Mouse (Mus musculus): Measurements from ENCODE around the gene Dad1.

The Dad1 gene

GRCm38 (mm10) chr14:54253741-54254291 is at the start of gene Dad1, which contains the start of gene Abhd4:
Gene Dad1, minus strand, starts transcription at chr14:54254104.
Gene Abhd4, plus strand, starts transcription at chr14:54254188.
- DNase-seq, result peak; percentile 97

- no peak for DNase-seq
Observed at GRCm38 (mm10) chr14:54300676-54301075, 46.8 kb upstream of the Dad1 start.

DNA sequence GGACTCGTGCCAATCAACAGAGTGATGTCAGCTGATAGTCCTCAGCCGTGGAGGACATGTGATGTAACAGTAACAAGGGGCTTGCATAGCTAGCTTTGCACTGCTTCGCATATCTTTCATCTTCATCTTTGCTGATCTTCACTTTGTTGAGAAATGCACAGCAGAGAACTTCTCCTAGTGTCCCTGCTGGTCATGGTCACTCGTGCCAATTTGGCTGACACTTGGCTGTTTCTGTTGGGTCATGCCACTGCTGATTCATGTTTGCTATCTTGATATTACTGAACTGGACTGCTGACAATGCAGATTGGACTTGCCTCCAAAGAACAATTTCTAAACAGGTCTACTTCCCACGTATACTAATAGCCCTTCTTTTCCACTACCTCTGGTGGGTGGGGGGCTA is 46.2 kb upstream of the Dad1 start:
- DNase-seq, result no peak

GRCm38 (mm10) chr14:54284839-54285238 is 30.9 kb upstream of the Dad1 start, which contains the start of gene Olfr49:
Gene Olfr49, minus strand, starts transcription at chr14:54284939.
- DNase-seq, result no peak

DNA sequence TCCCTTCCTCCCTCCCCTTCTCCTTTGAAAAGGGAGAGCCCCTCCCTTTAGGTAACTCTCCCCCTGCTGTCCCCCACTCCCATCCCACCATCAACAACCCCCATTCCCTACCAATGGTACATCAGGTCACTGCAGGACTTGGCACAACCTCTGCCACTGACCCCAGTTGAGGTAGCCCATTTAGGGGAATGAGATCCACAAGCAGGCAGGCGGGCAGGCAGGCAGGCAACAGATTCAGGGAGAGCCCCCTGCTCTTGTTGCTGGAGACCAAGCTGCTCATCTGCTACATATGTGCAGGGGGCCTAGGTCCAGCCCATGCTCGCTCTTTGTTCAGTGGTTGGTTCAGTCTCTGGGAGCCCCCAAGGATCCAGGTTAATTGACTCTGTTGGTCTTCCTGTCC is 22.5 kb upstream of the Dad1 start:
- no peak for DNase-seq

DNA sequence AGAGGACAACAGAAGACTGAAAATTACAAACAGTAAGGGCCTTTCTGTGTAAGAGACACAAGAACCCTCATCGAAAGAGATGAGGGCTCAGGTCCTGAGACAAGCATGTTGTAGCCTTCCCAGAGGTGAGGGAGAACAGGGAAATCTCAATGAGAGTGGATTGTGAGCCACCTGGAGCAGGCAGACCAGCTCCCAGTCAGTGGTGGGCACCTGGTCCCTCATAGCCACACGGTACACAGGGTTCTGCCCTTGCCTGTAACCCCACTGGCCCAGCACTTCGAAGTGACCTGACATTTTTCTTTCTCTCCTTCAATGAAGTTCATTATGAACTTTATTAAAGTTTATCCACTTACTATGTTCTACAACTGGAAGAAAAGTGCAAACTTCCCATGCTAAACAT is 18.8 kb upstream of the Dad1 start:
- DNase-seq, result no peak

DNA sequence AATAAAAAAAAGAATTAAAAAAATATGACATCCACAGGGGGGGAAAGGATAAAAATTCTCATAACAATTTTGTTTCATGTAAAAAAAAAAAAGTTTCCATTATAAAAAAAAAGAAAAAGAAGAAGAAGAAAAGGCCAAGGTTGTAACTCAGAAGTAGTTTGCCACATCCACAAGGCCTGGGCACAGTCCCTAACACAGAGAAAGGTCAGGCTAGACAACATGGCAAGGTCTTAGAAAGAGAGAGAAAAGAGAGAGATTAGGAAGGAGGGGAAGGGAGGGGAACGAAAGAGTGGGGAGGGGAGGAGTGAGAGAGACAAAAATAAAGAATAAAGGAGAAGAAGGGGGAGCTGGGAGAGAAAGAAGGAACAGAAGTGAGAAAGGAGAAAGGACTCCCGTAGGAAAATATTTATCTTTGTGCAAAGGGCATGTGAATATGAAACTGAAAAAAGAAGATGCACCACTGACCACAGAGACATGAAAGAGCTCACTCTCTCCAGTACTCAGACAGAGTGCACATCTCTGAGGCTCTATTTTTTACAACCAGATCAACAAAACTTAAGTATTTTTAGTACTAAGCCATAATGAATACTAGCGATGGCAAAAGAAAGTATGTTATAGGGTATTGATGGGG is 18.2 kb upstream of the Dad1 start:
- DNase-seq, result no peak

- DNase-seq, result no peak
Observed at GRCm38 (mm10) chr14:54270413-54270812, 16.5 kb upstream of the Dad1 start.

GRCm38 (mm10) chr14:54269566-54269965 is 15.7 kb upstream of the Dad1 start:
- no peak for DNase-seq

- no peak for DNase-seq
Observed at GRCm38 (mm10) chr14:54267966-54268365, 14.1 kb upstream of the Dad1 start.

DNA sequence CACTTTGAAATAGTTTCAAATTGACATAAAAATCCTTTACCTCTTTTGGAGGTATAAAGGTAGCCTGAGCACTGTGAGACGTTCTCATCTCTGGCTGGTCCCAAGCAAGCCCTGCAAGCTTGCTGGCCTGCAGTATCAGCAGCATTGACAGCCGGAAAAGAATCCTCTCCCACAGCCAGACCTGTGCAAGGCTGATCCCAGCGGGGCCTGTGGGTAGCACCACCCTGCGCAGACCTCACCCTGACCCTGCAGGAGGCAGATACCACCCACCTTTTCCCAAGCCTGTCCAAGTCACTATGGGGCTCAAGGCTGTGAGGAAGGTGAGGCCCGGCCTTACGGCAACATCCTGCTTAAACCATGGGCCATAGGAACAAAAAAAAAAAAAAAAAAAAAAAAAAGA is 12.0 kb upstream of the Dad1 start:
- DNase-seq, result no peak

- DNase-seq, result no peak
Observed at GRCm38 (mm10) chr14:54265093-54265492, 11.2 kb upstream of the Dad1 start.

GRCm38 (mm10) chr14:54264231-54264630 is 10.3 kb upstream of the Dad1 start:
- DNase-seq, result no peak

DNA sequence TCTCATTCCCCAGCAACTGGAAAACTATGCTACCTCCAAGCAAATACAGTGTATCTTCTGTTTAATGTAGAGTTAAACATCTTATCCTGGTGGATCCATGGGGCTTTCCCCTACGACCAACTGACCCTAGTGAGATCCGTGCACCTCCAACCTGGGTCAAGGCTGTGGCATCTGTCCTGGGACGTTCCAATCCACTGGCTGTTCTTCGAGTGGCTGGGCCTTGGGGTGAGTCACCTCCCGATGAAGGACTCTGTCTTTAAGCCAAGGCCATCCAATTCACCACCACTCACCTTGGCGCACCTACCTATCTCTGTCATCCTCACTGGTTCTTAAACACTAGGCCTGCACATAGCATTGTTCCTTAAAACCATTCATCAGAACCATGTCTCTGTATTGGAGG is 9.2 kb upstream of the Dad1 start:
- no peak for DNase-seq

DNA sequence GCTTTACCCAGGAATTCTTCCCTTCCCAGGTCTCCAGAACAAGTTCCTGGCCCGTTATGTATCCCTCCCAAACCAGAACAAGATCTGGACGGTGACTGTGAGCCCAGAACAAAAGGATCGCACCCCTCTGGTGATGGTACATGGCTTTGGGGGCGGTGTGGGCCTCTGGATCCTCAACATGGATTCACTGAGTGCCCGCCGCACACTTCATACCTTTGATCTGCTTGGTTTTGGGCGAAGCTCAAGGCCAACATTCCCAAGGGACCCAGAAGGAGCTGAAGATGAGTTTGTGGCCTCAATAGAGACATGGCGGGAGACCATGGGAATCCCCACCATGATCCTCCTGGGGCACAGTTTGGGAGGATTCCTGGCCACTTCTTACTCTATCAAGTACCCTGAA is 8.7 kb upstream of the Dad1 start:
- DNase-seq, result peak; percentile 4

GRCm38 (mm10) chr14:54261386-54261785 is 7.5 kb upstream of the Dad1 start:
- peak; percentile 4 for DNase-seq

GRCm38 (mm10) chr14:54260196-54260595 is 6.3 kb upstream of the Dad1 start:
- DNase-seq, result peak; percentile 5

GRCm38 (mm10) chr14:54259722-54260085 is 5.8 kb upstream of the Dad1 start:
- no peak for DNase-seq

DNA sequence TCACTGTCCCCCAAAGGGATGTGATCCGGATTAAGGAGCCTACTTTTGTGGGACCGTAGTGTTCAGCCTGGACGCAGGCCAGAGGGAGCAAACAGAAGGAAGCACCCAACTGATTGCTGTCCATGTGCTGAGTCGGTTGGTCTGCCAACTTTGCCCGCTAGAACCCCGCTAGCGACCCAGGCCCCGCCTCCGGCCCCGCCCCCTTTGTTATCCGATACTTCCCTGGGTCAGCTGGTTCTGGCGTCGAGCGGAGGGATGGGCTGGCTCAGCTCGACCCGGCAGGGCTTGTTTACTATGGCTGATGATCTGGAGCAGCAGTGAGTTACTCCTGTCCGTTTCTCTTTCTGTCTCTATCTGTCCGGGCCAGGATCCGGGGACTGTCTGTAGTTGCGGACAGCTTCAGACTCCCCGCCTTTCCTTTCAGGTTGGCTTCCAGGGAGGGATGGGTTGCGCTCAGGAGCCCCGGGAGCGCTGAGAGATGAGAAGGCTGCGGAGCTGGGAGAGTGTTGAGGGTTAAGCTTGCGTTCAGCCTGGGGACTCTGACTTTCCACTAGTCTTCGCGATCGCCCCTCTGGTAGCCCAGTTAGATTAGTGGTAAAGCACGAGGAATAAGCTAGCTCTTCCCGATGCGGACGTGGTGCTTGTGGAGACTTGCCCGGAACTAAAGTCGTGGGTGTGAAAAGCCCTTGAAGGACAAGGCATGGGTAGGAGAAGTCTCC is 5.3 kb upstream of the Dad1 start:
- peak; percentile 86 for DNase-seq

DNA sequence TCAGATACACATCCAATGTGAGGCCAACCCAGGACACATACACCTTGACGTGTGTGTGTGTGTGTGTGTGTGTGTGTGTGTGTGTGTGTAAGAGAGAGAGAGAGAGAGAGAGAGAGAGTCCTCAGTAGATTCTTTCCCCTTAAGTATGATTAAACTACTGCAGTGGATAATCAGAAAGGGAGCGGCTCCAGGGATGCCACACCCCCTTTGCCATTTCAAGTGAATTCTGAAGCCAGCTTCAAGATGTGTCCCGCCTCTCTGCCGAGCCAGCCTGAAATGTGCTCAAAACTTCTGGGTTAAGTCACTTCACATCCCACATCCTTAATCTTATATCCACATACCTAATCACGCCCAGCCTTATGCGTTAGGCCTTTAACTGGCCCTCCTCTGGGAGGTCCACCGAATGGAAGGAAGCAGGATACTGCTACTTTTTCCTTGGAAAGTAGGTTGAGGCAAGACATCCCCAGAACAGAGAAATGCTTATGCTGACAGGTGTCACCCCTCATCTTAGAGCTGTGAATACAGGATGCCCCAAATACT is 4.3 kb upstream of the Dad1 start:
- peak; percentile 7 for DNase-seq

DNA sequence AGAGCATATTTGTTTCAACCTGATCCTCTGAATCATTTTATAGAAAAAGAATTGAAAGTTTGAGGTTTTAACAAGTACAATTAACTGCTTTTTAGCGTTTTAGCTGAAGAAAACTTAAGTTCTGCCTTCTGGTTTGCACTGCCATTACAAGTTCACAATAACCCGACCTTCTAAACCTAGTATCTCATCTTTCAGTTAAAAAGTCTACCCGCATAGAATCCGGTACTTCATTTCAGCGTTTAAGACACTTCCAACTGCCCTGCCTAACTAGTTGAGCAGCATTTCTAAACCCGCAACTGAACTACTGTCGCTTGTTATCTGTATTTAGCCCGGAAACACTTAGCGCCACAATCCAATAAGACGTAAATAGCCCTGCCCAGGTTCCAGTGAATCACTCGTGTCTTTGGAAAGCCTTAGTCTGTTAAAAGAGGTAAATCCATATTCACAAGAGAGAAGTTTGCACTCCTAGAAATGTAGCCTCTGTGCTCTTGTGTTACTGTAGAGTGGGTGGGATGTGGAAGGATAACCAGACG is 832 bp upstream of the Dad1 start:
- no peak for DNase-seq

DNA sequence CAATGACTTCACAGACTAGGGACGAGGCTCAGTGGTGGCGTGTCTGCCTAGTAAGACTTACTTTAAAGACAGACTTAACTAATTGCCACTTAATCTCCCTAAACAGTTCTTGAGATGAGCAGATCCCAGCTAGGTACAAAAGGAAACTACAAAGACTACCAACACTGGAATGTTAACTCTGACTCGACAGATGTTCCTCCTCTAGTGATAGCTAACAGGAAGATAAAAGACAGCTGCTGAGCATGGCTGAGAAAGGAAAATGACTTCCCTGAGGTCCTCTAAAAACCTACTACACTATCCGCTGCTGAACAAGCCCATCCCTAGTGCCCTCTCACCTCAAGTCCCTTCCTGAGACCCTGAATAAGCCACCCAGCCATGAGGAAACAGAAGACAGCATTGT is 3.8 kb downstream of the Dad1 start:
- no peak for DNase-seq

DNA sequence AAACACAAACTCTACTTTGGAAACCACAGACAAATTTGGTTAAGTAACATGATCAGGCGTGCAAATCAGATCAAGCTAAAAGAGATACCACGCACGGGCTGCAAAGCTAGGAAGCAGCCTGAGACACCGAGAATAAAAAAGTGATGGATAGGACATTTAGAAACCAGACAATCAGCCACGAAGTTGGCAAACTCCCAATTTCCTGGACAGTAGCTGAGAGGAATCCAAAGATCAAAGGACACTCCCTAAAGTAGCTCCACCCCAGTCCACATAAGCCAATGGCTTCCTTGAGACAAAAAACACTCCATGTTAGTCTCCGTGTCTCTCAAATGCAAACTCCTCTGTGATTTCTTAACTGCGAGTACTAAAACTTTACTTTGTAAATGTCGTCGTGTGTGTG is 4.6 kb downstream of the Dad1 start:
- DNase-seq, result no peak

DNA sequence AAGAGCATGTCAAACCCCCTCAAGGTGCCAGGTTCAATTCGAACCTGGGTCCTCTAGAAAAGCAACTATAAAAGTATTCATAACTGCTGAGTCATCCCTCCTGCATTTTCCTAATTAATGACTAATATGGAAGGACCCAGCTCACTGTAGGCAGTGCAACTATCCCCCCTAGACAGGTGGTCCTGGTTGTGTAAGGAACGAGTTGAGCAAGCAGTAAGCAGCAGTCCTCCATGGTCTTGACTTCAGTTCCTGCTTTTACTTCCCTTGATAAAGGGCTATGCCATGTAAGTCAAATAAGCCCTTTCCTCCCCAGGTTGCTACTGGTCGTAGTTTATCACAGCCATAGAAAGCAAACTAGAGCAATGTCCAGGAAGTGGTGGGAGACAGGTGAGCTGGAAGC is 7.7 kb downstream of the Dad1 start:
- no peak for DNase-seq
